Mouse (Mus musculus): Measurements from ENCODE around the gene Tmem165. TPM values are rescaled to one million over a fixed set of nuclear protein-coding genes. Genes with fewer than 3 reads are reported as not detected.

Gene Tmem165
- polyA plus RNA-seq, 1 experiment = 28.9 TPM

DNA sequence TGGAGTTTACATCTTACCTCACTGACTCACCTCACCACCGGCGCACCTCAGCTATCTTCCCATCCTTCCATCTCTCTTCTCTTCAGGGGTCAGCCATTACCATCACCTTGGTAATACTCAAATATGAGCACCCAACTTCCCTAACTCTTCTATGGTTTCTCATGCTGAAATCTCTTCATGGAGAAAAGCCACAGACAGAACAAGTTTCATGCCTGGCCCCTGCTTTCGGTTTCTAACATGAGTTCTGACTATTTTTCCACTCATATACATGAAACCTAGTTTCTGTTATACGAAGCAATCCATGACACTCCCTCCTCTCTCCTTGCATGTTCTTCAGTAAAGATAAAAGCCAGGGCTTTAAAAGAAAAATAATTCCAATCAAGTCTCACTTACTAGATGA lies 60.2 kb downstream of the Tmem165 start:
- H3K27ac ChIP-seq (ENCODE audit: control insufficient read depth, insufficient read depth, low read depth, low read length) = no peak overlapping the region
- no peaks in the 10 kb centered on the region for H3K4me1 ChIP-seq (ENCODE audit: control insufficient read depth, insufficient read depth, low read length)
- H3K36me3 ChIP-seq (ENCODE audit: control insufficient read depth, insufficient read depth, low read length) = peaks cover 3% of the 10 kb centered on the region
- H3K4me3 ChIP-seq (ENCODE audit: control insufficient read depth, low read depth, low read length) = no peak overlapping the region
- no peak for TF ChIP-seq CTCF (IDR thresholded peaks at IDR 0.05; ENCODE audit: control insufficient read depth, insufficient read depth, insufficient replicate concordance, low read depth, low read length)
- TF ChIP-seq POLR2A (IDR thresholded peaks at IDR 0.05; ENCODE audit: control insufficient read depth, low read depth, low read length) = no peak
- no peaks in the 10 kb centered on the region for H3K27me3 ChIP-seq (ENCODE audit: control insufficient read depth, insufficient read depth, low read length)

DNA sequence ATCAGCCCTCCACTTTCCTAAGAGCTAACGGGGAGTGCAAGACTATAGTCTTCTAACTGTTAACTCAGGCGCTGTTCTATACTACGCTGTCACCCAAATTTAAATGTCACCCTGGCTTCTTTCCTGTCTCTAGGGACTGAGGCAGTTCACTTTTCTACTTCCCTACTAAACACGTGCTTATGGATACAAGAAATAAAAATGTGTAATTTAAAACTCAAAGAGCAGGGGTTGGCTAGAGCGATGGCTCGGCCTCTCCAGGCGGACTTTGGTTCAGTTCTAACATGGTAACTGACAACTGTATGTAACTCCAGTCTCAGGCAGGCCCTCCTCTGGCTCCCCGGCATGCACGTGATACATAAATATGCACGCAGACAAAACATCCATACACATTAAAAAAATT lies 60.8 kb downstream of the Tmem165 start:
- H3K27me3 ChIP-seq (ENCODE audit: control insufficient read depth, insufficient read depth, low read length) = no peaks in the 10 kb centered on the region
- TF ChIP-seq CTCF (IDR thresholded peaks at IDR 0.05; ENCODE audit: control insufficient read depth, insufficient read depth, insufficient replicate concordance, low read depth, low read length) (no peak), POLR2A (IDR thresholded peaks at IDR 0.05; ENCODE audit: control insufficient read depth, low read depth, low read length) (no peak)
- H3K36me3 ChIP-seq (ENCODE audit: control insufficient read depth, insufficient read depth, low read length) = peaks cover 3% of the 10 kb centered on the region
- no peak overlapping the region for H3K27ac ChIP-seq (ENCODE audit: control insufficient read depth, insufficient read depth, low read depth, low read length)
- H3K4me3 ChIP-seq (ENCODE audit: control insufficient read depth, low read depth, low read length) = no peak overlapping the region
- H3K4me1 ChIP-seq (ENCODE audit: control insufficient read depth, insufficient read depth, low read length) = no peaks in the 10 kb centered on the region

DNA sequence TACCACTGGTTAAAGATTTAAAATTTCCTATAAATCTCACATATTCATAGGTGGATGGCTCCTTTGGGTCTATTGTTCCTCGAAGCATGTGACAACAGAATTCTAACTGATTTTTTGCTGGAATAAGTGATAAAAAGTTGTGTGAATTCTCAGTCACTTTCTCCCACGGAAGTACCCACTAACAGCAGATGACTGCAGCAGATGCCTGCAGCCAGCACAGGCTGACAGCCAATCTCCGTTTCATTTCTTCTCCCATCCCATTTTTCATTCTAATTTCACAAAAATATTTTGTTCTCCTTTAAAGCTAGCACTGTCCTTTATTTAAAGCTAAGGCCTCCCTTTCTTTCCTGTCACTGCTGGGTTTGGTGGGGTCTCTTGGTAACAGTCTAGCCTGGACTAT lies 61.7 kb downstream of the Tmem165 start:
- H3K4me3 ChIP-seq (ENCODE audit: control insufficient read depth, low read depth, low read length) = no peak overlapping the region
- peaks cover 3% of the 10 kb centered on the region for H3K36me3 ChIP-seq (ENCODE audit: control insufficient read depth, insufficient read depth, low read length)
- no peaks in the 10 kb centered on the region for H3K27me3 ChIP-seq (ENCODE audit: control insufficient read depth, insufficient read depth, low read length)
- TF ChIP-seq CTCF (IDR thresholded peaks at IDR 0.05; ENCODE audit: control insufficient read depth, insufficient read depth, insufficient replicate concordance, low read depth, low read length) = no peak
- no peak for TF ChIP-seq POLR2A (IDR thresholded peaks at IDR 0.05; ENCODE audit: control insufficient read depth, low read depth, low read length)
- H3K27ac ChIP-seq (ENCODE audit: control insufficient read depth, insufficient read depth, low read depth, low read length) = no peak overlapping the region
- no peaks in the 10 kb centered on the region for H3K4me1 ChIP-seq (ENCODE audit: control insufficient read depth, insufficient read depth, low read length)

DNA sequence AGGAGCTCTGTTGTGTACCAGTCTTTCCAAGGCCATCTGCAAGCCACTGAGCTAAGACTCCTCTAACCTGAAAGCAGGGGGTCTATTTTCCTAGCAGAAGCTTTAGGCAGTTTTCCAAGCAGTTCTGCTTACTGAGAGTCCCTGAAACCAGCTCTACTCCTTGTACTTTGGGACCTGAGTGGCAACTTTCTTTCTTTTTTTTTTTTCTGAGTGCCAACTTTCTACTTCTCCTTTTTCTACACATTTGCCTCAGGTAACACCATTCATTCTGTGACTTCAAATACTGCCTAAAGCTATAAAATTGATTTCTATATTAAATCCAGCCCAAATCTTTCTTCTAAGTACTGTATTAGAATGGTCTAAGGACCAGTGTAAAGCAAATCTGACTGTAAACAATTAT lies 62.9 kb downstream of the Tmem165 start:
- H3K4me3 ChIP-seq (ENCODE audit: control insufficient read depth, low read depth, low read length) = no peak overlapping the region
- no peak for TF ChIP-seq POLR2A (IDR thresholded peaks at IDR 0.05; ENCODE audit: control insufficient read depth, low read depth, low read length)
- TF ChIP-seq CTCF (IDR thresholded peaks at IDR 0.05; ENCODE audit: control insufficient read depth, insufficient read depth, insufficient replicate concordance, low read depth, low read length) = no peak
- H3K4me1 ChIP-seq (ENCODE audit: control insufficient read depth, insufficient read depth, low read length) = no peaks in the 10 kb centered on the region
- H3K36me3 ChIP-seq (ENCODE audit: control insufficient read depth, insufficient read depth, low read length) = peaks cover 3% of the 10 kb centered on the region
- no peak overlapping the region for H3K27ac ChIP-seq (ENCODE audit: control insufficient read depth, insufficient read depth, low read depth, low read length)
- no peaks in the 10 kb centered on the region for H3K27me3 ChIP-seq (ENCODE audit: control insufficient read depth, insufficient read depth, low read length)

DNA sequence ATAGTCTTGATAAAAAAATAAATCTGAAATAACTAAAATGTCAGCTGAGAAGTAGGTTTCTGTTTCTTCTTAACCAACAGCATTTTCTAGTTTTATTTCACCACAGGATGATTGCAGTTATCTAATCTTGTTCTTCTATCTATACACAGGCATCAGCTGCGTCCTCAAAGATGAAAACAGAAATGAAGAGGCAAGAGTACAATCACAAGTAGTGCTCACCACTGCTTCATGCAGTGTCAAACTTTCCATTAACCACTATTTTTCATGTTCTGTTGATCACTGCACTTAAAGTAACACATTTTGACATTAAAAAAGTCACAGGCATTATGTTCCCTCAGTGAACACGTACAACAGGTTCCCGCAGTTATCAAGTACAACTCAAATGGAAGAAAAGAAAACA lies 67.3 kb downstream of the Tmem165 start:
- Histone ChIP-seq H3K4me3 (ENCODE audit: control insufficient read depth, low read depth, low read length) (no peak overlapping the region), H3K36me3 (ENCODE audit: control insufficient read depth, insufficient read depth, low read length) (no peaks in the 10 kb centered on the region), H3K27ac (ENCODE audit: control insufficient read depth, insufficient read depth, low read depth, low read length) (no peak overlapping the region), H3K27me3 (ENCODE audit: control insufficient read depth, insufficient read depth, low read length) (no peaks in the 10 kb centered on the region), H3K4me1 (ENCODE audit: control insufficient read depth, insufficient read depth, low read length) (no peaks in the 10 kb centered on the region)
- TF ChIP-seq POLR2A (IDR thresholded peaks at IDR 0.05; ENCODE audit: control insufficient read depth, low read depth, low read length) (no peak), CTCF (IDR thresholded peaks at IDR 0.05; ENCODE audit: control insufficient read depth, insufficient read depth, insufficient replicate concordance, low read depth, low read length) (no peak)

Other genes starting within 250 kb of the Tmem165 start
- 1.2 and 1.3 TPM in 2 replicates for gene Kdr, start 205.4 kb upstream of the Tmem165 start, polyA plus RNA-seq (2012; rRNA removed)
- 7.8 and 11.7 TPM in 2 replicates for gene Srd5a3, start 43.6 kb upstream of the Tmem165 start, polyA plus RNA-seq (2012; rRNA removed)
- gene Clock, start 120.9 kb downstream of the Tmem165 start, polyA plus RNA-seq (2012; rRNA removed) = 7.1 and 8.6 TPM in 2 replicates
- 86.9 and 115 TPM in 2 replicates for gene Pdcl2, start 147.3 kb downstream of the Tmem165 start, polyA plus RNA-seq (2012; rRNA removed)
- not detected in 2 replicates for gene Nmu, start 179.9 kb downstream of the Tmem165 start, polyA plus RNA-seq (2012; rRNA removed)

All from testis, adult 2 months (tissue).